Mouse (Mus musculus): ENCODE measurements around the gene Stra8. TPM values are rescaled to one million over a fixed set of nuclear protein-coding genes. Genes with fewer than 3 reads are reported as not detected.

Stra8 gene
- total and polyA plus RNA-seq, 2 experiments from 2014 or later = not detected

- Histone ChIP-seq H3K9ac (replicated peaks; ENCODE audit: low read length, poor library complexity, severe bottlenecking) (no peak overlapping the region), H3K4me3 (ENCODE audit: low read depth, low read length) (no peak overlapping the region), H3K4me2 (ENCODE audit: low read depth, low read length, poor library complexity, severe bottlenecking) (no peak overlapping the region), H3K9me3 (ENCODE audit: low read length) (no peaks in the 10 kb centered on the region), H3K4me1 (ENCODE audit: insufficient read depth, low read length) (no peaks in the 10 kb centered on the region), H3K36me3 (ENCODE audit: insufficient read depth, low read length) (no peaks in the 10 kb centered on the region), H3K27me3 (ENCODE audit: insufficient read depth, low read length) (no peaks in the 10 kb centered on the region), H3K27ac (ENCODE audit: low read depth, low read length) (no peak overlapping the region)
- DNase-seq (ENCODE audit: low spot score) (no peak), ATAC-seq (ENCODE audit: low FRiP score) (no peak)
- WGBS = 86% methylated on average over 2 of the region's 2 CpGs
- TF ChIP-seq CTCF (IDR thresholded peaks at IDR 0.05) = no peak
Observed at GRCm38 (mm10) chr6:34964550-34964949, 44.6 kb downstream of the Stra8 start.

GRCm38 (mm10) chr6:34965819-34966539 is 46.0 kb downstream of the Stra8 start:
- no peaks in the 10 kb centered on the region for H3K27me3 ChIP-seq (ENCODE audit: insufficient read depth, low read length)
- DNase-seq (ENCODE audit: low spot score) = no peak
- H3K4me3 ChIP-seq (ENCODE audit: low read depth, low read length) = no peak overlapping the region
- no peaks in the 10 kb centered on the region for H3K4me1 ChIP-seq (ENCODE audit: insufficient read depth, low read length)
- H3K36me3 ChIP-seq (ENCODE audit: insufficient read depth, low read length) = no peaks in the 10 kb centered on the region
- ATAC-seq (ENCODE audit: low FRiP score) = no peak
- H3K4me2 ChIP-seq (ENCODE audit: low read depth, low read length, poor library complexity, severe bottlenecking) = no peak overlapping the region
- 94% methylated on average over 6 of the region's 6 CpGs for WGBS
- TF ChIP-seq CTCF (IDR thresholded peaks at IDR 0.05) = no peak
- no peak overlapping the region for H3K27ac ChIP-seq (ENCODE audit: low read depth, low read length)
- no peak overlapping the region for H3K9ac ChIP-seq (replicated peaks; ENCODE audit: low read length, poor library complexity, severe bottlenecking)
- H3K9me3 ChIP-seq (ENCODE audit: low read length) = no peaks in the 10 kb centered on the region

GRCm38 (mm10) chr6:34971181-34971580 is 51.2 kb downstream of the Stra8 start:
- no peaks in the 10 kb centered on the region for H3K27me3 ChIP-seq (ENCODE audit: insufficient read depth, low read length)
- H3K9me3 ChIP-seq (ENCODE audit: low read length) = no peaks in the 10 kb centered on the region
- H3K4me3 ChIP-seq (ENCODE audit: low read depth, low read length) = no peak overlapping the region
- no peak overlapping the region for H3K4me2 ChIP-seq (ENCODE audit: low read depth, low read length, poor library complexity, severe bottlenecking)
- no peaks in the 10 kb centered on the region for H3K4me1 ChIP-seq (ENCODE audit: insufficient read depth, low read length)
- DNase-seq (ENCODE audit: low spot score) (no peak), ATAC-seq (ENCODE audit: low FRiP score) (no peak)
- H3K9ac ChIP-seq (replicated peaks; ENCODE audit: low read length, poor library complexity, severe bottlenecking) = no peak overlapping the region
- H3K27ac ChIP-seq (ENCODE audit: low read depth, low read length) = no peak overlapping the region
- TF ChIP-seq CTCF (IDR thresholded peaks at IDR 0.05) = no peak
- H3K36me3 ChIP-seq (ENCODE audit: insufficient read depth, low read length) = no peaks in the 10 kb centered on the region
- 29% methylated on average over 3 of the region's 3 CpGs for WGBS

GRCm38 (mm10) chr6:34979291-34979690 is 59.3 kb downstream of the Stra8 start:
- no peak for TF ChIP-seq CTCF (IDR thresholded peaks at IDR 0.05)
- no peak overlapping the region for H3K4me3 ChIP-seq (ENCODE audit: low read depth, low read length)
- H3K36me3 ChIP-seq (ENCODE audit: insufficient read depth, low read length) = no peaks in the 10 kb centered on the region
- H3K4me1 ChIP-seq (ENCODE audit: insufficient read depth, low read length) = no peaks in the 10 kb centered on the region
- no peak overlapping the region for H3K4me2 ChIP-seq (ENCODE audit: low read depth, low read length, poor library complexity, severe bottlenecking)
- ATAC-seq (ENCODE audit: low FRiP score) (no peak), DNase-seq (ENCODE audit: low spot score) (no peak)
- no peaks in the 10 kb centered on the region for H3K27me3 ChIP-seq (ENCODE audit: insufficient read depth, low read length)
- H3K27ac ChIP-seq (ENCODE audit: low read depth, low read length) = no peak overlapping the region
- no peak overlapping the region for H3K9ac ChIP-seq (replicated peaks; ENCODE audit: low read length, poor library complexity, severe bottlenecking)
- H3K9me3 ChIP-seq (ENCODE audit: low read length) = no peaks in the 10 kb centered on the region
- WGBS = 87% methylated on average over 3 of the region's 3 CpGs

- DNase-seq (ENCODE audit: low spot score) = no peak
- Histone ChIP-seq H3K9ac (replicated peaks; ENCODE audit: low read length, poor library complexity, severe bottlenecking) (no peak overlapping the region), H3K4me3 (ENCODE audit: low read depth, low read length) (no peak overlapping the region), H3K27ac (ENCODE audit: low read depth, low read length) (no peak overlapping the region), H3K9me3 (ENCODE audit: low read length) (no peaks in the 10 kb centered on the region), H3K27me3 (ENCODE audit: insufficient read depth, low read length) (no peaks in the 10 kb centered on the region), H3K4me2 (ENCODE audit: low read depth, low read length, poor library complexity, severe bottlenecking) (no peak overlapping the region), H3K36me3 (ENCODE audit: insufficient read depth, low read length) (no peaks in the 10 kb centered on the region), H3K4me1 (ENCODE audit: insufficient read depth, low read length) (no peaks in the 10 kb centered on the region)
- no peak for ATAC-seq (ENCODE audit: low FRiP score)
- WGBS = 66% methylated on average over 9 of the region's 9 CpGs
- no peak for TF ChIP-seq CTCF (IDR thresholded peaks at IDR 0.05)
Observed at GRCm38 (mm10) chr6:34980661-34981060, 60.7 kb downstream of the Stra8 start.

GRCm38 (mm10) chr6:34987085-34987645 is 67.2 kb downstream of the Stra8 start:
- Histone ChIP-seq H3K27ac (ENCODE audit: low read depth, low read length) (no peak overlapping the region), H3K4me3 (ENCODE audit: low read depth, low read length) (no peak overlapping the region), H3K36me3 (ENCODE audit: insufficient read depth, low read length) (no peaks in the 10 kb centered on the region), H3K4me1 (ENCODE audit: insufficient read depth, low read length) (no peaks in the 10 kb centered on the region), H3K9ac (replicated peaks; ENCODE audit: low read length, poor library complexity, severe bottlenecking) (no peak overlapping the region), H3K9me3 (ENCODE audit: low read length) (no peaks in the 10 kb centered on the region), H3K27me3 (ENCODE audit: insufficient read depth, low read length) (no peaks in the 10 kb centered on the region), H3K4me2 (ENCODE audit: low read depth, low read length, poor library complexity, severe bottlenecking) (no peak overlapping the region)
- WGBS = 90% methylated on average over 12 of the region's 12 CpGs
- TF ChIP-seq CTCF (IDR thresholded peaks at IDR 0.05) = no peak
- ATAC-seq (ENCODE audit: low FRiP score) = no peak
- DNase-seq (ENCODE audit: low spot score) = no peak
